Mouse (Mus musculus): ENCODE data around the gene Metap1. TPM values are rescaled to one million over a fixed set of nuclear protein-coding genes. Genes with fewer than 3 reads are reported as not detected.

Metap1 gene
- polyA plus RNA-seq, 1 experiment from 2014 or later, result 96.9 TPM

GRCm38 (mm10) chr3:138458441-138458840, 30.9 kb downstream of the Metap1 start:
- ChIA-PET CTCF (interaction anchor here (0.9 to 1.6 kb wide), 2 partner anchors 11 to 260 kb away, joined by 3 read pairs; no protein-coding TSS in a partner anchor), POLR2A (interaction anchor here (0.6 kb wide), 1 partner anchor 69 kb away, joined by 4 read pairs; no protein-coding TSS in a partner anchor)
- no peak for DNase-seq (ENCODE audit: low read depth, low spot score)
- no peaks in the 10 kb centered on the region for H3K27me3 ChIP-seq
- TF ChIP-seq CTCF (IDR thresholded peaks at IDR 0.05), result no peak
- no peak for ATAC-seq
- in situ Hi-C loops (cut with MboI; ENCODE audit: low pct_unique_long_range_greater_than_20kb), result no loop called here

GRCm38 (mm10) chr3:138454711-138455435, 34.4 kb downstream of the Metap1 start:
- ATAC-seq (no peak), DNase-seq (ENCODE audit: low read depth, low spot score) (no peak)
- TF ChIP-seq CTCF (IDR thresholded peaks at IDR 0.05), result no peak
- CTCF ChIA-PET, result interaction anchor here (1.0 to 1.8 kb wide), 4 partner anchors 12 to 452 kb away, joined by 3 to 5 read pairs (median 4); no protein-coding TSS in a partner anchor
- POLR2A ChIA-PET, result interaction anchor here (1.5 kb wide), 1 partner anchor 10 kb away, joined by 5 read pairs; no protein-coding TSS in a partner anchor
- in situ Hi-C loops (cut with MboI; ENCODE audit: low pct_unique_long_range_greater_than_20kb), result no loop called here
- H3K27me3 ChIP-seq, result no peaks in the 10 kb centered on the region

- CTCF ChIA-PET, result interaction anchor here (1.0 kb wide), 1 partner anchor 256 kb away, joined by 4 read pairs; no protein-coding TSS in a partner anchor
- POLR2A ChIA-PET, result no interaction called here
- no peak for DNase-seq (ENCODE audit: low read depth, low spot score)
- no peaks in the 10 kb centered on the region for H3K27me3 ChIP-seq
- in situ Hi-C loops (cut with MboI; ENCODE audit: low pct_unique_long_range_greater_than_20kb), result no loop called here
- peak; percentile 30 for ATAC-seq
- no peak for TF ChIP-seq CTCF (IDR thresholded peaks at IDR 0.05)
Observed at GRCm38 (mm10) chr3:138454234-138454633, 35.1 kb downstream of the Metap1 start.

- in situ Hi-C loops (cut with MboI; ENCODE audit: low pct_unique_long_range_greater_than_20kb), result no loop called here
- CTCF ChIA-PET, result interaction anchor here (1.1 to 1.4 kb wide), 3 partner anchors 8 to 109 kb away, joined by 3 to 6 read pairs (median 4); no protein-coding TSS in a partner anchor
- TF ChIP-seq CTCF (IDR thresholded peaks at IDR 0.05), result no peak
- no peaks in the 10 kb centered on the region for H3K27me3 ChIP-seq
- DNase-seq (ENCODE audit: low read depth, low spot score), result no peak
- POLR2A ChIA-PET, result interaction anchor here (0.7 kb wide), 1 partner anchor 84 kb away, joined by 5 read pairs; no protein-coding TSS in a partner anchor
- ATAC-seq, result no peak
Observed at GRCm38 (mm10) chr3:138452169-138452568, 37.1 kb downstream of the Metap1 start.

- ChIA-PET POLR2A (no interaction called here), CTCF (no interaction called here)
Observed at GRCm38 (mm10) chr3:138448077-138448860, 41.0 kb downstream of the Metap1 start.

GRCm38 (mm10) chr3:138443465-138443771, 45.9 kb downstream of the Metap1 start:
- POLR2A ChIA-PET, result no interaction called here
- CTCF ChIA-PET, result interaction anchor here (1.3 to 1.9 kb wide), 4 partner anchors 10 to 254 kb away, joined by 3 to 6 read pairs (median 4); no protein-coding TSS in a partner anchor
- no peak for TF ChIP-seq CTCF (IDR thresholded peaks at IDR 0.05)
- no peaks in the 10 kb centered on the region for H3K27me3 ChIP-seq
- peak; percentile 0 for ATAC-seq
- no peak for DNase-seq (ENCODE audit: low read depth, low spot score)
- in situ Hi-C loops (cut with MboI; ENCODE audit: low pct_unique_long_range_greater_than_20kb), result loop anchor here (10.0 to 25.0 kb wide), 2 partner anchors 456 to 569 kb away; partner anchors contain the start of gene Dapp1

More at GRCm38 (mm10) chr3:138448077-138448860, 41.0 kb downstream of the Metap1 start:
- in situ Hi-C loops (cut with MboI; ENCODE audit: low pct_unique_long_range_greater_than_20kb), result loop anchor here (10.0 to 25.0 kb wide), 2 partner anchors 461 to 573 kb away; partner anchors contain the start of gene Dapp1
- no peaks in the 10 kb centered on the region for H3K27me3 ChIP-seq
- no peak for DNase-seq (ENCODE audit: low read depth, low spot score)
- ATAC-seq, result no peak
- TF ChIP-seq CTCF (IDR thresholded peaks at IDR 0.05), result no peak

GRCm38 (mm10) chr3:138442612-138443464, 46.5 kb downstream of the Metap1 start, which contains the start of gene Adh5:
Gene Adh5, plus strand, starts transcription at chr3:138443093.
- ATAC-seq (peak; percentile 88), DNase-seq (ENCODE audit: low read depth, low spot score) (peak; percentile 71)
- H3K27me3 ChIP-seq, result no peaks in the 10 kb centered on the region
- CTCF ChIA-PET, result interaction anchor here (1.2 to 1.9 kb wide), 3 partner anchors 201 to 253 kb away, joined by 4 to 5 read pairs (median 5); no protein-coding TSS in a partner anchor
- POLR2A ChIA-PET, result no interaction called here
- TF ChIP-seq CTCF (IDR thresholded peaks at IDR 0.05), result no peak
- in situ Hi-C loops (cut with MboI; ENCODE audit: low pct_unique_long_range_greater_than_20kb), result loop anchor here (10.0 to 25.0 kb wide), 2 partner anchors 456 to 568 kb away; partner anchors contain the start of gene Dapp1

- in situ Hi-C loops (cut with MboI; ENCODE audit: low pct_unique_long_range_greater_than_20kb), result loop anchor here (10.0 to 25.0 kb wide), 2 partner anchors 455 to 567 kb away; partner anchors contain the start of gene Dapp1
- peaks cover 6% of the 10 kb centered on the region for H3K27me3 ChIP-seq
- TF ChIP-seq CTCF (IDR thresholded peaks at IDR 0.05), result no peak
- ChIA-PET CTCF (interaction anchor here (1.2 kb wide), 1 partner anchor 244 kb away, joined by 5 read pairs; no protein-coding TSS in a partner anchor), POLR2A (no interaction called here)
- no peak for DNase-seq (ENCODE audit: low read depth, low spot score)
- no peak for ATAC-seq
Observed at GRCm38 (mm10) chr3:138442203-138442602, 47.1 kb downstream of the Metap1 start.

- CTCF ChIA-PET, result interaction anchor here (0.5 to 3.4 kb wide), 3 partner anchors 33 to 242 kb away, joined by 3 to 19 read pairs (median 6); no protein-coding TSS in a partner anchor
- POLR2A ChIA-PET, result interaction anchor here (0.8 kb wide), 1 partner anchor 187 kb away, joined by 5 read pairs; no protein-coding TSS in a partner anchor
- TF ChIP-seq CTCF (IDR thresholded peaks at IDR 0.05), result no peak
- in situ Hi-C loops (cut with MboI; ENCODE audit: low pct_unique_long_range_greater_than_20kb), result loop anchor here (10.0 to 25.0 kb wide), 3 partner anchors 214 to 664 kb away; partner anchors contain the start of gene Dapp1
- DNase-seq (ENCODE audit: low read depth, low spot score), result no peak
- ATAC-seq, result no peak
- peaks cover 15% of the 10 kb centered on the region for H3K27me3 ChIP-seq
Observed at GRCm38 (mm10) chr3:138438716-138439115, 50.6 kb downstream of the Metap1 start.
